Mouse (Mus musculus): Measurements from ENCODE around the gene Rnpepl1. TPM values are rescaled to one million over a fixed set of nuclear protein-coding genes. Genes with fewer than 3 reads are reported as not detected.

The Rnpepl1 gene
- 134 and 154 TPM in 2 replicates for polyA plus RNA-seq (2012)

DNA sequence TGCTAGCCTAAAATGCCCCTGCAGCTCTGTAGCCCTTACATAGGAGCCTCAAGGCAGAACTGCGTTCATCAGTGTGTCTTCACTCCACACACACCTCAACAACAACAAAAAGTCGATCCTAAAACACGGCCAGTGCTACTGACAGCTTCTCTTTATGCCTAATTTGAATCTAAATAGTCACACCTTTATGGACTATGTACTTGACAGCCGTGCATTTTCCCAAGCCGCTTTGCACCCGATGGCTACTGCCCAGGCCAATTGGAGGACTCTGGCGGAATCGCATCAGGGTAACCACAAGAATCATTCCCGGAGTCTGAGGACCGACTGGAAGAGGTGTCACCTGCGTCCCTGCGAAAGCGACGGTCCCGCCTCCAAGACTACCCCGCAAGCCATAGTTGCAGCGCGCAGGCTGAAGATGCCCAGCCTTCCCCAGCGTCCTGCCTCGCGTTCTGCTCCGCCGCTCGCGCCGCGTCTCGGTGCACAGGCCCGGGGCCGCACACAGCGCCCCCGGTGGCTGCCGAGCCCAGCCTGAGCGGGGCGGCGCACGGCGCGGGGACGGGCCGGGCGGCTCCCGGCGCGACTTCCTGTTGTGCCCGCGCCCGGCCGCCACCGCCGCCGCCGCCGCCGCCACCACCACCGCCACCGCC, at the start of gene Rnpepl1:
Gene Rnpepl1, plus strand, starts transcription at position 545 of the 647 bp plus-strand sequence.

DNA sequence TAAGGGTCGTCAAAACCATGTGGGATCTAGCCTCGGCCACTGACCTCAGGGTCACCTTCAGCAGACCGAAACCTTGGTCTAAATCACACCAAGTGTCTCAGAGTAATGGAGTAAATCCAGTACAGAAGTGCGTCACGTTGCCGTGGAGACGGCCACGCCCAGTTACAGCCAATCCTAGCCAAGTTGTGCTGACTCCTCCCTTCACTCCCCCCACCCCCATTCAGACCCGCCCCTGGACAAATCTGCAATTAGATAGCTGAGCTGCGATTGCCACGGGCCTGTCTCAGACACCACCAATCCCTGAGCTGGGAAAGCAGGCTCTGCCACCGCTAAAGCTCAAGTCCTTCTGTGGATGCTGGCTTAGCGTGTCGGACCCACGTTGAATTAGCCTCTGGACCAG, 7.8 kb upstream of the Rnpepl1 start, which contains the start of gene Ankmy1:
Gene Ankmy1, minus strand, starts transcription at position 121 of the 400 bp plus-strand sequence.

DNA sequence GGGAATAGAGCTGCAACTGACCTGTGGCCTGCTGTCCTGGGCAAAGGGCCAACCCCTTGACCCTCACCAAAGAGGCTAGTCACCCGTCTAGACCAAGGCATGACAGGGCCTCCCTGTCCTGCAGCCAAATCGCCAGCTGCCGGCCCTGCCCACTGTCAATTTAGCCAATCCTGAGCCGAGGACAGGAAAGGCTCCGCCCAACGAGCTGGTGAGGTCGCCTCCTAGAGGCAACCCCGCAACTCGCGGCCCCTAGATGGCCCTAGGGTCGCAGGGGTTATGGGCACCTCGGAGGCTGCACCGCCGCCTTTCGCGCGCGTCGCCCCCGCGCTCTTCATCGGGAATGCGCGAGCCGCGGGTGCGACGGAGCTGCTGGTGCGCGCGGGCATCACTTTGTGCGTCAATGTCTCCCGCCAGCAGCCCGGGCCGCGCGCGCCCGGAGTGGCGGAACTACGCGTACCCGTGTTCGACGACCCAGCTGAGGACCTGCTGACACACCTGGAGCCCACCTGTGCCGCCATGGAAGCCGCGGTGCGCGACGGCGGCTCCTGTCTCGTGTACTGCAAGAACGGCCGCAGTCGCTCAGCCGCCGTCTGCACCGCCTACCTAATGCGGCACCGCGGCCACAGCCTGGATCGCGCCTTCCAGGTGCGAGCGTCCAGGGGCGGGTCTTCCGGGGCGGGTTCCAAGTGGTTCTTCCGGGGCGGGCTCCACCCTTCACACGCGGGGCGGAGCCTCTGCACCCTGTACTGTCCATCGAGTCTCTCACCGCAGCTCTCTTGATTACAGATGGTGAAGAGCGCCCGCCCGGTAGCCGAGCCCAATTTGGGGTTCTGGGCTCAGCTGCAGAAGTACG, 3.6 kb upstream of the Rnpepl1 start, which contains the start of gene Dusp28:
Gene Dusp28, plus strand, starts transcription at position 203 of the 853 bp plus-strand sequence.

DNA sequence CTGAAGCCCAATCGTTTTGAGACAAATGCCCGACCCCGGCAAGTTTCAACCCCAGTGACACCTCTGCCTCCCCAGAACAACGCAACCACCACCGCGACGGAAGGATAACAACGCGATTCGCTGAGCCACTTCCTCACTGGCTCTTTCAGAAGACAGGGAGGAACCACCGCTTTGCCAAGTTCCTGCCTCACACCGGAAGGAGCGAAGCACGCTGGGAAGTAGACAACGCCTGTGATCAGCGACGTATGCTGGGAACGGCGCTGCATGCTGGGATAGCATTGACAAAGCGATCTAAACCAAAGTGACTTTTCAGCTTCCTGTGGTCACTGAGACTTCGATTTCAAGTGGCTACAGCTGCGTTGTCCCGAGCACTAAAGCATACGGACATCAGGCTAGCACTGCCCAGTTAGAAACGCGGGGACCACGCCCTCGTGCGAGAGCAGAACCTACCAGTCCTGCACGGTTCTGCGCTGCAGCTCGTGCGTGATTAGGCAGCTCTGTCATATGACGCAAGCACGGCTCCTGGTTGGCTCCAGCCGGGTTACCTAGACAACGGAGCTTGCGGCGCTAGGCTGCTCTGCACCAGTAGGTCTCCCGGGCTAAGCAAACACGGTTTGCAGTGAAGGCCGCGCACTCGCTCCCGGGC, 23.7 kb downstream of the Rnpepl1 start, which contains the start of gene Capn10:
Gene Capn10, plus strand, starts transcription at position 195 of the 646 bp plus-strand sequence.

DNA sequence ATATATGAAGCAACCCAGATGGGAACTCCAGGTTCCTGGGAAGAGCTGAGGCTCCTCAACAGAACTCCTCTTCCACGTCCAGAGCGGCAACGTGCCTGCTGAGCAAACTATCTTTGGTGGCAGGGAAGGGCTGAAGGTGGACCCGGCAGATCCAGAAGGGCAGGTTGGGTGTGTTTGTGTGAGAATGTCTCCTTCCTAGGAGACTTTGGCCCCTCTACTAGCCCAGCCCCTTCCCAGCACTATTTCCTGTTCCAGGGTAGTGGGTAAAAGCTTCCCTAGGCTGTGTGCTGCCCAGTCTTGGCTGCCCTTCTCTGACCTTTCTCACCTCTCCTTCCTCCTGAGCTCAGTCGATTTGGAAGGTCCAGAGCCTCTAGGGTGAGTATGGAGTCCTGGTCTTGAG, 40.0 kb downstream of the Rnpepl1 start, which contains the start of gene Gpr35:
Gene Gpr35, plus strand, starts transcription at position 259 of the 400 bp plus-strand sequence.

Other genes starting within 250 kb of the Rnpepl1 start
- 72.2 and 135 TPM in 2 replicates for gene Gpc1, start 79.1 kb upstream of the Rnpepl1 start, polyA plus RNA-seq (2012)
- 0.05 TPM in 1 of 2 replicates, not detected in the other for gene Ankmy1, start 7.9 kb upstream of the Rnpepl1 start, polyA plus RNA-seq (2012)
- gene Dusp28, start 3.8 kb upstream of the Rnpepl1 start, polyA plus RNA-seq (2012): 10.3 and 13.2 TPM in 2 replicates
- 15.4 TPM in 2 replicates for gene Capn10, start 23.6 kb downstream of the Rnpepl1 start, polyA plus RNA-seq (2012)
- gene Gpr35, start 40.1 kb downstream of the Rnpepl1 start, polyA plus RNA-seq (2012): 0.41 and 0.84 TPM in 2 replicates
- not detected in 2 replicates for gene Aqp12, start 95.6 kb downstream of the Rnpepl1 start, polyA plus RNA-seq (2012)
- gene Kif1a, start 191.2 kb downstream of the Rnpepl1 start, polyA plus RNA-seq (2012): 0.03 and 0.05 TPM in 2 replicates
- gene Agxt, start 224.5 kb downstream of the Rnpepl1 start, polyA plus RNA-seq (2012): not detected in 2 replicates